ENCODE assay signal across 18 mouse cellular contexts in genomic region chrX:75842120-75842519, GRCm38 (mm10). TPM values are rescaled to one million over a fixed set of nuclear protein-coding genes. Genes with fewer than 3 reads are reported as not detected.
"Had no signal": no experiment of that assay in that cellular context is flagged by ENCODE, and none has a peak within 500 bp of the region (broad histone marks: within the 10 kb centered on the region; RNA-seq: fewer than 3 reads in every experiment).

No protein-coding gene starts in this region.

- H3K4me2 ChIP-seq: lung, embryonic 14.5 days; midbrain, embryonic 12.5 days; neural tube, embryonic 13.5 days; neural tube, embryonic 15.5 days had no signal

- ATAC-seq: midbrain, embryonic 16.5 days had no signal

- H3K27me3 ChIP-seq: midbrain, embryonic 12.5 days; neural tube, embryonic 13.5 days; neural tube, embryonic 15.5 days had no signal

- H3K4me3 ChIP-seq: midbrain, embryonic 10.5 days; midbrain, embryonic 12.5 days; myocyte; neural tube, embryonic 13.5 days; neural tube, embryonic 15.5 days had no signal

- H3K27ac ChIP-seq: midbrain, embryonic 10.5 days; midbrain, embryonic 12.5 days; neural tube, embryonic 13.5 days; neural tube, embryonic 15.5 days had no signal

- H3K9me3 ChIP-seq: midbrain, embryonic 10.5 days; midbrain, embryonic 12.5 days; neural tube, embryonic 13.5 days; neural tube, embryonic 15.5 days had no signal

- H3K4me1 ChIP-seq: midbrain, embryonic 10.5 days; midbrain, embryonic 12.5 days; neural tube, embryonic 13.5 days; neural tube, embryonic 15.5 days had no signal

- DNase-seq: lung, embryonic 14.5 days; lung, postnatal 4 days; midbrain, embryonic 14.5 days; retina, postnatal 1 day; right cerebral cortex, adult 18-20 months; right cerebral cortex, postnatal 25 days; right cerebral cortex, postnatal 4 days; spleen, adult 18-20 months; thymus, adult 18-20 months; thymus, postnatal 14 days; thymus, postnatal 36 days had no signal

- H3K9ac ChIP-seq: lung, embryonic 14.5 days; midbrain, embryonic 12.5 days; neural tube, embryonic 13.5 days; neural tube, embryonic 15.5 days had no signal

- H3K36me3 ChIP-seq: midbrain, embryonic 10.5 days; midbrain, embryonic 12.5 days; neural tube, embryonic 13.5 days; neural tube, embryonic 15.5 days had no signal

RNA-seq across cellular contexts. Expression of gene Pls3, which starts 32.9 kb away (rescaled TPM):
- total RNA-seq: megakaryocyte-erythroid progenitor cell, adult 5-6 weeks had no signal
